Mouse (Mus musculus) embryonic facial prominence, embryonic 11.5 days (tissue): ENCODE results near the gene Gm5157. TPM values are rescaled to one million over a fixed set of nuclear protein-coding genes. Genes with fewer than 3 reads are reported as not detected.
"Not testable (repeated sequence)": the region's sequence is repeated elsewhere in the genome, so short reads cannot be mapped to it uniquely, and the experiment has no call there.

Source experiments
- ATAC-seq: fragments of 200-750 bp; cut with Nextera tagmentation; replicated peaks from 2 replicates; pipeline ENCODE4 v1.8.0; 2017; ENCODE audit warnings: low read depth; ENCODE audit not compliant: insufficient number of reproducible peaks, low FRiP score, low TSS enrichment
- DNase-seq: peaks from one replicate; pipeline ENCODE4 v3.0.0-alpha.2; 2015; ENCODE audit warnings: low spot score
- H3K27ac ChIP-seq: fragments of 300-500 bp; sonication (generic); replicated peaks from 2 replicates; pipeline ENCODE4 v1.5.1; 2014; ENCODE audit warnings: mild to moderate bottlenecking, low read depth, low read length, control low read depth
- H3K27me3 ChIP-seq: fragments of 300-500 bp; sonication (generic); 2 replicates; pipeline ENCODE4 v1.6.1; 2014; ENCODE audit warnings: mild to moderate bottlenecking, low read length, moderate library complexity, mixed read lengths; ENCODE audit not compliant: control insufficient read depth, insufficient read depth
- H3K36me3 ChIP-seq: fragments of 300-500 bp; sonication (generic); replicated peaks from 2 replicates; pipeline ENCODE4 v1.6.1; 2014; ENCODE audit warnings: low read depth, mild to moderate bottlenecking, low read length, moderate library complexity, mixed read lengths; ENCODE audit not compliant: control insufficient read depth, insufficient read depth
- H3K4me1 ChIP-seq: fragments of 300-500 bp; sonication (generic); 2 replicates; pipeline ENCODE4 v1.6.1; 2014; ENCODE audit warnings: low read length, mixed read lengths; ENCODE audit not compliant: control insufficient read depth, insufficient read depth
- H3K4me2 ChIP-seq: fragments of 300-500 bp; sonication (generic); 2 replicates; pipeline ENCODE4 v1.6.1; 2014; ENCODE audit warnings: low read depth, mild to moderate bottlenecking, control low read depth, low read length, moderate library complexity
- H3K4me3 ChIP-seq: fragments of 300-500 bp; sonication (generic); 2 replicates; pipeline ENCODE4 v1.5.1; 2014; ENCODE audit warnings: low read depth, low read length, control low read depth
- H3K9ac ChIP-seq: fragments of 300-500 bp; sonication (generic); replicated peaks from 2 replicates; pipeline ENCODE4 v1.6.1; 2014; ENCODE audit warnings: mild to moderate bottlenecking, control low read depth, low read length
- H3K9me3 ChIP-seq: fragments of 300-500 bp; sonication (generic); replicated peaks from 2 replicates; pipeline ENCODE4 v1.6.1; 2016; ENCODE audit warnings: mild to moderate bottlenecking, low read length, inconsistent platforms, mixed read lengths; ENCODE audit not compliant: control insufficient read depth
- WGBS: fragments of 180-500 bp; shearing (Covaris S2); extraction: QIAGEN DNeasy Blood & Tissue Kit; methylation state at CpG from one replicate; pipeline ENCODE4 v1.1.7; 2014; 5-methylcytosine and 5-hydroxymethylcytosine counted together
- polyA plus RNA-seq: library from polyadenylated mRNA; unstranded; fragments of >200 nt; fragmentation: Nextera tagmentation; extraction: Ambion mirVana; gene quantifications from 2 replicates; pipeline ENCODE4 v1.2.1, GENCODE M21; 2014

The Gm5157 gene
- polyA plus RNA-seq, result not detected in 2 replicates

DNA sequence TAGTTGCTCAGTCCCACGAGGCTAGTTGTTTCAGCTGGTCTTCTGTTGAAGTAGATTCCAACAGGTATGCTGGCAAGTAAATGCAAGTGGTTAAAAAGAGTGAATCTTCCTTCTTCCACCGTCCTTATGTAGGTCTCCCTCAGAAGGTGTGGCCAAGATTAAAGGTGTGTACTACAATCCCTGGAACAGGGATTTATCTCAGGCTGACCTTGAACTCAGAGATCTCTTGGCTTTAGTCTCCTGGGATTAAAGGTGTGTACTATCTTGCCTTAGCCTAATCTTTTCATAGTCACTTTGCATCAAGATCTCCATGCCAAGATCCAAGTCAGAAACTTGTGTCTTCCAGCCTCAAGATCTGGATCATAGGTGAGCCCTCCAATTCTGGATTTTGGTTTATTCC, at the start of gene Gm5157:
Gene Gm5157, minus strand, starts transcription at position 101 of the 400 bp plus-strand sequence.
- not testable (repeated sequence) for H3K36me3 ChIP-seq, H3K9ac ChIP-seq, H3K27me3 ChIP-seq, ATAC-seq, H3K27ac ChIP-seq, H3K4me1 ChIP-seq, DNase-seq, H3K4me2 ChIP-seq, H3K9me3 ChIP-seq, H3K4me3 ChIP-seq
- 30% methylated on average over 1 of the region's 2 CpGs for WGBS

DNA sequence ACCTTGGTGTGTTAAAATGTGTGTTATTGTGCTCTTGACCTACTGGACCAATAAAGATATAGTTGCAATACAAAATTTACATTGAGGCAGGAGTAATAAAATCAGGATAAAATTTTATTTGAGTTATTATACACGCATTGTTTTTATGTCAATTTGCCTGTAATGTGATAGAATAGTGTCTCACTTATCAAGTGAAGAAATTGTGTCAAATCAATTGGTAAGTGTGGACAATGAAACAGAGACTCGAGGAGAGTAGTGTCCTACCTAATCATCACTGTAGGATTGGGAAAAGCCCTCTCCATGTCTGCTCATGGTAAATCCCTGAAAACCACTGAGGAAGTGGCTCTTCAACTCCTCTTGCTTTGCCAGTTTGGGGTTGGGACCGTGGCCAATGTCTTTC, 28.3 kb downstream of the Gm5157 start, which contains the start of gene Vmn1r123:
Gene Vmn1r123, plus strand, starts transcription at position 301 of the 400 bp plus-strand sequence.
- no CpG with 5 or more reads among the region's 3 CpGs for WGBS
- not testable (repeated sequence) for H3K27ac ChIP-seq, H3K4me1 ChIP-seq, H3K4me3 ChIP-seq, H3K4me2 ChIP-seq, ATAC-seq, H3K27me3 ChIP-seq, H3K36me3 ChIP-seq, H3K9ac ChIP-seq, DNase-seq, H3K9me3 ChIP-seq

Other genes with a start within 250 kb of the Gm5157 start
- not detected in 2 replicates for gene Vmn1r119, start 178.0 kb downstream of the Gm5157 start, polyA plus RNA-seq
- not detected in 2 replicates for gene Vmn1r120, start 136.6 kb downstream of the Gm5157 start, polyA plus RNA-seq
- not detected in 2 replicates for gene Vmn1r121, start 91.9 kb downstream of the Gm5157 start, polyA plus RNA-seq
- not detected in 2 replicates for gene Vmn1r122, start 56.3 kb downstream of the Gm5157 start, polyA plus RNA-seq
- gene Vmn1r123, start 28.2 kb downstream of the Gm5157 start, polyA plus RNA-seq, result not detected in 2 replicates
- gene Vmn1r124, start 70.2 kb upstream of the Gm5157 start, polyA plus RNA-seq, result not detected in 2 replicates
- gene Vmn1r125, start 81.8 kb upstream of the Gm5157 start, polyA plus RNA-seq, result not detected in 2 replicates
- not detected in 2 replicates for gene Vmn1r126, start 111.0 kb upstream of the Gm5157 start, polyA plus RNA-seq
- not detected in 2 replicates for gene Vmn1r127, start 129.4 kb upstream of the Gm5157 start, polyA plus RNA-seq
- gene Vmn1r128, start 158.9 kb upstream of the Gm5157 start, polyA plus RNA-seq, result not detected in 2 replicates
- gene Vmn1r129, start 170.9 kb upstream of the Gm5157 start, polyA plus RNA-seq, result not detected in 2 replicates
- gene Gm6882, start 242.3 kb upstream of the Gm5157 start, polyA plus RNA-seq, result not detected in 2 replicates